Mouse (Mus musculus): ENCODE measurements around the gene Gast. TPM values are rescaled to one million over a fixed set of nuclear protein-coding genes. Genes with fewer than 3 reads are reported as not detected.
"Not testable (repeated sequence)": the region's sequence is repeated elsewhere in the genome, so short reads cannot be mapped to it uniquely, and the experiment has no call there.

Gene Gast
- polyA plus RNA-seq, 1 experiment from 2014 or later = not detected

DNA sequence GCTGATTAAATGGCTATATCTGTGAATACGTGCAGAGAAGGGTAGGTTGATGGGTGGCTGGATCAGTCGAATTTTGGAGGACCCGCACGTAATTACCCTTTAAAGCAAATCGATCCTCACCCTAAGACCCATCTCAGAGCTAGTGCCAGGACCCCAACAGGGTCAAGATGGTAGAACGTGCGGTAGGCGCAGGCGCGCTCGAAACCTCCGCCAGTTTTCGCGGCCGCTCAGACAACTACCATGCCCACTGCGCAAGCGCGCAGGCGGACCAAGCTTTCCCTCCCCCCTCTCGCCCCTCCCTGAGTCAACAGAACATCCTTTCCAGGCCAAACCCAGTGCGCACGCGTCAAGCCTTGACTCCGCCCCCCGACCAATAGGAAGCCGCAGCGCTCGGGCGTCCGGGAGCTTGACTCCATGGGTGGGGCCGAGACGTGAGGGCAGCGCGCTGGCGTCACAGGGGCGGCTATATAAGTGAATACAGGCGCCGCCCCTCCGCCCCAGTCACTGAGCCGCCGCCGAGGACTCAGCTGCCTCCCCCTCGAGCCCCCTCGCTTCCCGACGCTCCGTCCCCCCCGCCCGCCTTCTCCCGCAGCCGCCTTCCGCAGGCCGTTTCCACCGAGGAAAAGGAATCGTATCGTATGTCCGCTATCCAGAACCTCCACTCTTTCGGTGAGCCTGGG, 14.6 kb upstream of the Gast start, which contains the start of gene Eif1:
Gene Eif1, plus strand, starts transcription at position 394 of the 680 bp plus-strand sequence.
- ATAC-seq (replicated peaks; ENCODE audit: low FRiP score, low read depth) (peak; percentile 84), DNase-seq (ENCODE audit: low spot score) (peak; percentile 100)
- TF ChIP-seq CTCF (IDR thresholded peaks at IDR 0.05; ENCODE audit: low read depth) = no peak
- no peaks in the 10 kb centered on the region for H3K27me3 ChIP-seq (ENCODE audit: insufficient read depth, low read length)
- under 1% methylated on average over 54 of the region's 58 CpGs for WGBS
- H3K4me2 ChIP-seq (ENCODE audit: low read length) = peak within 1 kb of the TSS; percentile 62
- H3K9me3 ChIP-seq (replicated peaks; ENCODE audit: low read length) = no peaks in the 10 kb centered on the region
- peak within 1 kb of the TSS; percentile 100 for H3K27ac ChIP-seq
- no peaks in the 10 kb centered on the region for H3K4me1 ChIP-seq (replicated peaks; ENCODE audit: insufficient read depth, low read length)
- peaks cover 17% of the 10 kb centered on the region for H3K36me3 ChIP-seq (ENCODE audit: insufficient read depth, low read length)
- peak within 1 kb of the TSS; percentile 82 for H3K4me3 ChIP-seq (replicated peaks; ENCODE audit: low read depth, low read length)
- peak within 1 kb of the TSS; percentile 98 for H3K9ac ChIP-seq (ENCODE audit: low read depth, low read length)

- WGBS = under 1% methylated on average over 37 of the region's 40 CpGs
- peak; percentile 31; the same call in 1 of the 2 replicates for TF ChIP-seq CTCF (IDR thresholded peaks at IDR 0.05; ENCODE audit: low read depth)
- peak; percentile 87 for ATAC-seq (replicated peaks; ENCODE audit: low FRiP score, low read depth)
- peak overlapping the region; percentile 98 for H3K9ac ChIP-seq (ENCODE audit: low read depth, low read length)
- DNase-seq (ENCODE audit: low spot score) = peak; percentile 98
- H3K36me3 ChIP-seq (ENCODE audit: insufficient read depth, low read length) = peaks cover 17% of the 10 kb centered on the region
- H3K4me3 ChIP-seq (replicated peaks; ENCODE audit: low read depth, low read length) = peak overlapping the region; percentile 82
- peak overlapping the region; percentile 62 for H3K4me2 ChIP-seq (ENCODE audit: low read length)
- no peaks in the 10 kb centered on the region for H3K9me3 ChIP-seq (replicated peaks; ENCODE audit: low read length)
- H3K27ac ChIP-seq = peak overlapping the region; percentile 100
- H3K27me3 ChIP-seq (ENCODE audit: insufficient read depth, low read length) = no peaks in the 10 kb centered on the region
- H3K4me1 ChIP-seq (replicated peaks; ENCODE audit: insufficient read depth, low read length) = no peaks in the 10 kb centered on the region
Measured at GRCm38 (mm10) chr11:100320172-100320630, 14.0 kb upstream of the Gast start.

- ATAC-seq (replicated peaks; ENCODE audit: low FRiP score, low read depth); H3K4me1 ChIP-seq (replicated peaks; ENCODE audit: insufficient read depth, low read length); DNase-seq (ENCODE audit: low spot score); H3K9me3 ChIP-seq (replicated peaks; ENCODE audit: low read length); H3K27me3 ChIP-seq (ENCODE audit: insufficient read depth, low read length): not testable (repeated sequence)
- peaks cover 17% of the 10 kb centered on the region for H3K36me3 ChIP-seq (ENCODE audit: insufficient read depth, low read length)
- WGBS = 18% methylated on average over 11 of the region's 11 CpGs
- peak overlapping the region; percentile 98 for H3K9ac ChIP-seq (ENCODE audit: low read depth, low read length)
- H3K4me2 ChIP-seq (ENCODE audit: low read length) = peak overlapping the region; percentile 62
- peak overlapping the region; percentile 82 for H3K4me3 ChIP-seq (replicated peaks; ENCODE audit: low read depth, low read length)
- H3K27ac ChIP-seq = peak overlapping the region; percentile 100; the same call in 1 of the 2 replicates
Measured at GRCm38 (mm10) chr11:100320701-100321410, 13.4 kb upstream of the Gast start.

- not testable (repeated sequence) for H3K27ac ChIP-seq
Measured at GRCm38 (mm10) chr11:100321479-100322305, 12.5 kb upstream of the Gast start.

DNA sequence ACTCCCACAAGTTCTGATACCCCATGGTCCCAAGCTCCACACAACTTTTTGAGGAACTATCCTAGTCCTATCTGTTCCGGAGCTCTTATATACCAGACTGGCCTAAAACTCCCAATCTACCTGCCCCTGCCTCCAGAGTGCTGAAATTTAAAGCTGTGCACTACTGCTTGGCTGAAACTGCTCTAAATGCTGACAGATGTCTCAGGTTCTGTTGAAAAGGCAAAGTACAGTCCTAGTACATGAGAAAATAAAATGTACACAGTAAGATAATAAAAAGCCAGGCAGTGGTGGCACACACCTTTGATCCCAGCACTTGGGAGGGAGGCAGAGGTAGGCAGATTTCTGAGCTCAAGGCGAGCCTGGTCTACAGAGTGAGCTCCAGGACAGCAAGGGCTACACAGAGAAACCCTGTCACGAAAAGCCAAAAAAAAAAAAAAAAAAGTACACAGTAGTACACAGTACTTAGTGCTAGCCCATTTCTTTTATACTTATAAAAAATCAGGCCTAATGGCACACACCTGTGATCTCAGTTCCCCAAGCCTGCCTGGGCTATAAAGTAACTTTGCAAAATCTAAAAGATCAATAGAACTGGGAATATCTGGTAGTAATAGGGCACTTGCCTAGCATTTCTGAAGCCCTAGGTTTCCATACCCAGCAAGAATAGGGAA, 11.5 kb upstream of the Gast start:
- ATAC-seq (replicated peaks; ENCODE audit: low FRiP score, low read depth) = no peak
- no peak for TF ChIP-seq CTCF (IDR thresholded peaks at IDR 0.05; ENCODE audit: low read depth)
- WGBS = 62% methylated on average over 3 of the region's 3 CpGs

More at GRCm38 (mm10) chr11:100321479-100322305, 12.5 kb upstream of the Gast start:
- H3K9me3 ChIP-seq (replicated peaks; ENCODE audit: low read length); H3K27me3 ChIP-seq (ENCODE audit: insufficient read depth, low read length); H3K4me2 ChIP-seq (ENCODE audit: low read length); H3K4me1 ChIP-seq (replicated peaks; ENCODE audit: insufficient read depth, low read length); ATAC-seq (replicated peaks; ENCODE audit: low FRiP score, low read depth); H3K9ac ChIP-seq (ENCODE audit: low read depth, low read length); H3K4me3 ChIP-seq (replicated peaks; ENCODE audit: low read depth, low read length); DNase-seq (ENCODE audit: low spot score): not testable (repeated sequence)
- peaks cover 17% of the 10 kb centered on the region for H3K36me3 ChIP-seq (ENCODE audit: insufficient read depth, low read length)
- 84% methylated on average over 7 of the region's 7 CpGs for WGBS

More for the DNA sequence above, 11.5 kb upstream of the Gast start:
- Histone ChIP-seq H3K4me2 (ENCODE audit: low read length) (no peak overlapping the region), H3K27ac (peak overlapping the region; percentile 5; the same call in 1 of the 2 replicates), H3K27me3 (ENCODE audit: insufficient read depth, low read length) (no peaks in the 10 kb centered on the region), H3K36me3 (ENCODE audit: insufficient read depth, low read length) (peaks cover 17% of the 10 kb centered on the region), H3K9ac (ENCODE audit: low read depth, low read length) (no peak overlapping the region), H3K9me3 (replicated peaks; ENCODE audit: low read length) (no peaks in the 10 kb centered on the region), H3K4me1 (replicated peaks; ENCODE audit: insufficient read depth, low read length) (no peaks in the 10 kb centered on the region), H3K4me3 (replicated peaks; ENCODE audit: low read depth, low read length) (no peak overlapping the region)
- DNase-seq (ENCODE audit: low spot score) = no peak
